Mouse (Mus musculus): ENCODE data around the gene Oasl2. TPM values are rescaled to one million over a fixed set of nuclear protein-coding genes. Genes with fewer than 3 reads are reported as not detected.

Gene Oasl2
- total RNA-seq, 2 experiments from 2014 or later: 94.0 to 131 TPM

DNA sequence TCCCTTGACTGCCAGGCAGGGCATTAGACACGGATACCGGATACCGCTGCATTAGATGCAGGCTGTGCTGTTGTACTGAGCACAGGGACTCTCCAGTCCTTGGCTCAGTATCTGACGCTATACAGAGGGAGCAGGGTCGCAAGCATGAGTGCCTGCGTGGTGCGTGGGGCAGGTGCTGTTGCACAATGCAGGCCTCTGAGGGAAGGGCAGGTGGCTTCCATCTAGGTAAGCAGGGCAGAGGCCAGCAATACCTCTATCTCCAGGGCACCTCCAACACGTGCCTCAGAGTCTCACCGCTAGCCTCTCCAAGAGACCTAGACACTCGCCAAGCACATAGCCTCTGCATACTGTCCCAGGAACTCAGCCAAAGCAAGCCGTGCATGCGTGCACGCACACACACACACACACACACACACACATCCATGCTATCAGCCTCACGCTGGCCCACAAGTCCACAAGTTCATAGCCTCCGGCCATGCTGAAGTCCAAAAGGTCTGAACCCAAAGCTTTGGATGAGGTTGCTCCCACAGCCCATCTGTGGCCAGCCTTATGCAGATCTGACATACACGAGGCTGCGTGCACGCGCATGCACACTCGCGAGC is 54.6 kb downstream of the Oasl2 start:
- ATAC-seq (replicated peaks; ENCODE audit: low FRiP score, poor library complexity, severe bottlenecking): no peak

DNA sequence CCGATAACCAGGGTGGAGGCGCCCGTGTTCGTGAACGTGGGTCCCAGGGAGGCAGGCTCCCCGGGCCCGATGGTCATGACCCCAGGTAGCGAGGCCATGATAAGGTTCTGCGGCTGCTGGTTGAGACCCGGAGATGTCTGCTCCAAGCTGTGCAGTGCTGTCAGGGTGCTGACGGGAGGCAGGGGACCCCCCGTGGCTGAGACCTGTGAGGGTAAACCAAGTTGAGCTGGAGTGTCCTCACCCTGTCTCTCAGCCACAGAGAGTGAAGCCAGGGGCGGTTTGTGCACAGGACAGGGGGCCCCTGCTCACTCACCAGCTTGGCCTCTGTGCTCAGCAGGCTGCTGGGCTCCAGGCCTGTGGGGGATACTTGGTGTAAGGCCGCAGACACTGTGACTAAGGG is 56.6 kb downstream of the Oasl2 start:
- no peak for ATAC-seq (replicated peaks; ENCODE audit: low FRiP score, poor library complexity, severe bottlenecking)

GRCm38 (mm10) chr5:114958069-114958468 is 61.3 kb downstream of the Oasl2 start:
- no peak for ATAC-seq (replicated peaks; ENCODE audit: low FRiP score, poor library complexity, severe bottlenecking)

Other genes with a start within 250 kb of the Oasl2 start
- 0.42 TPM in 1 of 2 replicates, not detected in the other for gene Trpv4, start 238.5 kb upstream of the Oasl2 start, total RNA-seq (2015; ENCODE audit: low replicate concordance)
- not detected in 2 replicates for gene Trpv4, start 238.5 kb upstream of the Oasl2 start, total RNA-seq (2017; ENCODE audit: low replicate concordance)
- gene Gltp, start 206.0 kb upstream of the Oasl2 start, total RNA-seq (2015; ENCODE audit: low replicate concordance): 54.8 and 68.4 TPM in 2 replicates
- 13.0 and 31.2 TPM in 2 replicates for gene Gltp, start 206.0 kb upstream of the Oasl2 start, total RNA-seq (2017; ENCODE audit: low replicate concordance)
- gene Tchp, start 189.2 kb upstream of the Oasl2 start, total RNA-seq (2015; ENCODE audit: low replicate concordance): 1.2 and 4.4 TPM in 2 replicates
- 2.0 and 4.5 TPM in 2 replicates for gene Tchp, start 189.2 kb upstream of the Oasl2 start, total RNA-seq (2017; ENCODE audit: low replicate concordance)
- gene Ankrd13a, start 122.3 kb upstream of the Oasl2 start, total RNA-seq (2015; ENCODE audit: low replicate concordance): 81.3 and 90.3 TPM in 2 replicates
- gene Ankrd13a, start 122.3 kb upstream of the Oasl2 start, total RNA-seq (2017; ENCODE audit: low replicate concordance): 83.4 and 98.1 TPM in 2 replicates
- 21.3 and 70.1 TPM in 2 replicates for gene Git2, start 121.4 kb upstream of the Oasl2 start, total RNA-seq (2015; ENCODE audit: low replicate concordance)
- gene Git2, start 121.4 kb upstream of the Oasl2 start, total RNA-seq (2017; ENCODE audit: low replicate concordance): 20.7 and 57.7 TPM in 2 replicates
- 16.7 and 24.8 TPM in 2 replicates for gene 1500011B03Rik, start 73.5 kb upstream of the Oasl2 start, total RNA-seq (2015; ENCODE audit: low replicate concordance)
- 2.4 and 10.7 TPM in 2 replicates for gene 1500011B03Rik, start 73.5 kb upstream of the Oasl2 start, total RNA-seq (2017; ENCODE audit: low replicate concordance)
- gene 4930519G04Rik, start 43.3 kb upstream of the Oasl2 start, total RNA-seq (2015; ENCODE audit: low replicate concordance): not detected in 2 replicates
- gene 4930519G04Rik, start 43.3 kb upstream of the Oasl2 start, total RNA-seq (2017; ENCODE audit: low replicate concordance): not detected in 2 replicates
- not detected in 2 replicates for gene Gm9936, start 38.3 kb upstream of the Oasl2 start, total RNA-seq (2015; ENCODE audit: low replicate concordance)
- not detected in 2 replicates for gene Gm9936, start 38.3 kb upstream of the Oasl2 start, total RNA-seq (2017; ENCODE audit: low replicate concordance)
- 3.6 and 4.8 TPM in 2 replicates for gene Oasl1, start 26.3 kb downstream of the Oasl2 start, total RNA-seq (2015; ENCODE audit: low replicate concordance)
- gene Oasl1, start 26.3 kb downstream of the Oasl2 start, total RNA-seq (2017; ENCODE audit: low replicate concordance): 3.7 and 8.6 TPM in 2 replicates
- 0.77 and 6.5 TPM in 2 replicates for gene 2210016L21Rik, start 45.2 kb downstream of the Oasl2 start, total RNA-seq (2015; ENCODE audit: low replicate concordance)
- gene 2210016L21Rik, start 45.2 kb downstream of the Oasl2 start, total RNA-seq (2017; ENCODE audit: low replicate concordance): 2.9 and 9.2 TPM in 2 replicates
- not detected in 2 replicates for gene Hnf1a, start 74.2 kb downstream of the Oasl2 start, total RNA-seq (2015; ENCODE audit: low replicate concordance)
- not detected in 2 replicates for gene Hnf1a, start 74.2 kb downstream of the Oasl2 start, total RNA-seq (2017; ENCODE audit: low replicate concordance)
- gene Sppl3, start 114.2 kb downstream of the Oasl2 start, total RNA-seq (2015; ENCODE audit: low replicate concordance): 33.6 and 39.0 TPM in 2 replicates
- gene Sppl3, start 114.2 kb downstream of the Oasl2 start, total RNA-seq (2017; ENCODE audit: low replicate concordance): 57.8 and 59.4 TPM in 2 replicates
- gene Gm10401, start 201.4 kb downstream of the Oasl2 start, total RNA-seq (2015; ENCODE audit: low replicate concordance): not detected in 2 replicates
- gene Gm10401, start 201.4 kb downstream of the Oasl2 start, total RNA-seq (2017; ENCODE audit: low replicate concordance): 1.1 TPM in 1 of 2 replicates, not detected in the other
- gene Acads, start 222.4 kb downstream of the Oasl2 start, total RNA-seq (2015; ENCODE audit: low replicate concordance): 2.3 and 8.8 TPM in 2 replicates
- gene Acads, start 222.4 kb downstream of the Oasl2 start, total RNA-seq (2017; ENCODE audit: low replicate concordance): 2.3 and 5.7 TPM in 2 replicates
- gene Unc119b, start 238.0 kb downstream of the Oasl2 start, total RNA-seq (2015; ENCODE audit: low replicate concordance): 0.63 and 2.3 TPM in 2 replicates
- gene Unc119b, start 238.0 kb downstream of the Oasl2 start, total RNA-seq (2017; ENCODE audit: low replicate concordance): 0.60 and 3.5 TPM in 2 replicates